Mouse (Mus musculus) brain, adult 2 months (tissue): ENCODE data around the gene Gm6710.
"Not testable (repeated sequence)": the region's sequence is repeated elsewhere in the genome, so short reads cannot be mapped to it uniquely, and the experiment has no call there.

Source experiments
- DNase-seq: peaks from one replicate; pipeline ENCODE4 v3.0.0; 2011; ENCODE audit warnings: low read depth, low spot score

The Gm6710 gene

GRCm38 (mm10) chr2:175869024-175869423, at the start of gene Gm6710:
Gene Gm6710, plus strand, starts transcription at chr2:175869219.
- DNase-seq = not testable (repeated sequence)
